Mouse (Mus musculus): ENCODE measurements at regions not wholly inside any gene's neighbourhood (a gene's known extent, or its start where the extent isn't known, plus 50 kb on each side); places are given as distances from the start of the nearest gene placed in this dataset.

GRCm38 (mm10) chr8:10743241-10743640 lies 265.0 kb downstream of the Irs2 start:
- no peak for TF ChIP-seq CTCF (IDR thresholded peaks at IDR 0.05; ENCODE audit: insufficient read depth, low read length)
- TF ChIP-seq POLR2A (IDR thresholded peaks at IDR 0.05; ENCODE audit: borderline replicate concordance, extremely low read depth, low read depth, low read length): no peak

Data from lung, adult 2 months (tissue).